Mouse (Mus musculus) kidney, embryonic 16.5 days (tissue): ENCODE measurements around the gene Apoc2. TPM values are rescaled to one million over a fixed set of nuclear protein-coding genes. Genes with fewer than 3 reads are reported as not detected.

Source experiments
- ATAC-seq: fragments of 200-750 bp; cut with Nextera tagmentation; 2 replicates; pipeline ENCODE4 v1.8.0; 2017; ENCODE audit warnings: moderate TSS enrichment; ENCODE audit not compliant: low FRiP score, low TSS enrichment
- H3K27ac ChIP-seq: fragments of 300-500 bp; sonication (generic); 2 replicates; pipeline ENCODE4 v1.5.1; 2014; ENCODE audit warnings: low read length
- H3K27me3 ChIP-seq: fragments of 300-500 bp; sonication (generic); 2 replicates; pipeline ENCODE4 v1.6.1; 2014; ENCODE audit warnings: low read length, control low read depth, mixed read lengths; ENCODE audit not compliant: insufficient read depth
- H3K36me3 ChIP-seq: fragments of 300-500 bp; sonication (generic); 2 replicates; pipeline ENCODE4 v1.6.1; 2014; ENCODE audit warnings: low read length, control low read depth, mixed read lengths; ENCODE audit not compliant: insufficient read depth
- H3K4me1 ChIP-seq: fragments of 300-500 bp; sonication (generic); 2 replicates; pipeline ENCODE4 v1.6.1; 2014; ENCODE audit warnings: low read length, control low read depth, mixed read lengths; ENCODE audit not compliant: insufficient read depth
- H3K4me2 ChIP-seq: fragments of 300-500 bp; sonication (generic); replicated peaks from 2 replicates; pipeline ENCODE4 v1.6.1; 2014; ENCODE audit warnings: low read depth, low read length
- H3K4me3 ChIP-seq: fragments of 300-500 bp; sonication (generic); 2 replicates; pipeline ENCODE4 v1.5.1; 2014; ENCODE audit warnings: mild to moderate bottlenecking, low read length
- H3K9ac ChIP-seq: fragments of 300-500 bp; sonication (generic); replicated peaks from 2 replicates; pipeline ENCODE4 v1.6.1; 2014; ENCODE audit warnings: low read length
- H3K9me3 ChIP-seq: fragments of 300-500 bp; sonication (generic); 2 replicates; pipeline ENCODE4 v1.6.1; 2016; ENCODE audit warnings: low read length, control low read depth
- WGBS: fragments of 180-500 bp; shearing (Covaris S2); extraction: QIAGEN DNeasy Blood & Tissue Kit; methylation state at CpG from one replicate; pipeline ENCODE4 v1.1.7; 2014; 5-methylcytosine and 5-hydroxymethylcytosine counted together
- polyA plus RNA-seq: library from polyadenylated mRNA; unstranded; fragments of >200 nt; fragmentation: Nextera tagmentation; extraction: Ambion mirVana; gene quantifications from 2 replicates; pipeline ENCODE4 v1.2.1, GENCODE M21; 2015

Gene Apoc2
- polyA plus RNA-seq, result 2.8 and 4.7 TPM in 2 replicates

DNA sequence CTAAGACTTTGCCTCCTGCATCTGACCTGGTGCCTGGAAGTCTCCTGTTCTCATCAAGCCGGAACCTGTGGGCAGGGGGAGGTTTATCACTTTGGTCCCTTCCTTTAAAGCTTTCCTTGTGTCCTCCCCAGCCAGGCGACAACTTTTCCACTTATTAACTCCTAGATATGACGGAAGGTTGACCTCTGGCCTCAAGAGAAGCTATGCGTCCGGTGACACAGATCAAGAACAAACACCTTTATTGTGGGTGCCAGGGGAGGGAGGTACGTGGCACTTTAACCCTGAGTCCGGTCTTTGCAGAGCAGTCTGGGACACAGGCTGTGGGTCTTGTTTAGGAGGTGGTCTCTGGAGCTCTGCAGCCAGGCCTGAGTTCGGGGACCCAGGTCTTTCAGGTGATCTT lies at the start of gene Apoc2:
Apoc2 (minus strand) TSS at position 70 of the 400 bp plus-strand sequence.
- Histone ChIP-seq H3K9me3 (no peaks in the 10 kb centered on the region), H3K4me1 (no peaks in the 10 kb centered on the region), H3K27ac (no peak within 1 kb of the TSS), H3K27me3 (no peaks in the 10 kb centered on the region), H3K4me2 (no peak within 1 kb of the TSS), H3K4me3 (no peak within 1 kb of the TSS), H3K9ac (0 out of 2 replicates have a peak within 1 kb of the TSS, but pooled peaks have one; percentile 1), H3K36me3 (no peaks in the 10 kb centered on the region)
- ATAC-seq, result no peak
- WGBS, result 68% methylated on average over 8 of the region's 8 CpGs

DNA sequence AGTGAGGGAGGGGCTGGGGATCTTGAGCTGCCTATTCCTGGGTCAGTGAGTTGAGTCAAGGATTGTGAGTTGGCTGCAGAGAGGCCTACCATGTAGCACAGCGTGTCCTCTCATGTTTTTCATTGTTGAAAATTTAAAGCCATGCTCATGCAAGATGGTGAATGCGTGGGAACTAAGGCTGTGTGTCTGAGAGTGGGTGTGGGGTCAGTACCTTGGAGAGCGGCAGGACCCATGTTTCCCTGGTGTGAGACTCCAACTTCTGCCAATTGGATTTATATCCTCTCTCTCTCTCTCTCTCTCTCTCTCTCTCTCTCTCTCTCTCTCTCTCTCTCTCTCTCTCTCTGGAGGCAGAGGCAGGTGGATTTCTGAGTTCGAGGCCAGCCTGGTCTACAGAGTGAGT lies 48.8 kb upstream of the Apoc2 start:
- Histone ChIP-seq H3K4me1 (no peaks in the 10 kb centered on the region), H3K27me3 (no peaks in the 10 kb centered on the region), H3K36me3 (peaks cover 93% of the 10 kb centered on the region), H3K4me2 (no peak overlapping the region), H3K9ac (no peak overlapping the region), H3K9me3 (peaks cover 1% of the 10 kb centered on the region; the same call in 1 of the 2 replicates), H3K4me3 (no peak overlapping the region), H3K27ac (no peak overlapping the region)
- ATAC-seq, result no peak
- 89% methylated on average over 4 of the region's 4 CpGs for WGBS

DNA sequence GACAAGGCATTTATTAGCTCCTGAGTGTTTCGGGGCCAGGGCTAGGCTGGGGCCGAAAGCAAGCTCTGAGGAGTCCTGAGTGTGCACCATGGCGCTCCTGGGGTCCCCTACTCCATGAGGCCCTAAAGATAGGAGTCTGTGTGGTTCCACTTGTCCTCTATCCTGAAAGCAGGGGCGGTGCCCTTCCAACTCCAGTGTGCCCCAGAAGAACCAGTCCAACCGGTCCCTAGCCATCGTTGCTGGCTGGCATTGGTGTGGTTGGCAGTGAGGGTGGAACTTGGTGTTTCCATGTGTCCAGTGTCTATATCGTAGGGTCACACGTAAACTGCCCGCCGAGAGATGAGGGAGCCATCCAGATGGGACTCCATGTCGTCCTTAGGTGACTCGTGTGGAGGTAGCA lies 46.4 kb upstream of the Apoc2 start:
- WGBS, result 91% methylated on average over 12 of the region's 12 CpGs
- no peaks in the 10 kb centered on the region for H3K4me1 ChIP-seq
- H3K36me3 ChIP-seq, result peaks cover 90% of the 10 kb centered on the region
- H3K27me3 ChIP-seq, result no peaks in the 10 kb centered on the region
- H3K4me2 ChIP-seq, result no peak overlapping the region
- H3K4me3 ChIP-seq, result no peak overlapping the region
- peaks cover 12% of the 10 kb centered on the region for H3K9me3 ChIP-seq
- no peak overlapping the region for H3K9ac ChIP-seq
- ATAC-seq, result no peak
- H3K27ac ChIP-seq, result no peak overlapping the region

DNA sequence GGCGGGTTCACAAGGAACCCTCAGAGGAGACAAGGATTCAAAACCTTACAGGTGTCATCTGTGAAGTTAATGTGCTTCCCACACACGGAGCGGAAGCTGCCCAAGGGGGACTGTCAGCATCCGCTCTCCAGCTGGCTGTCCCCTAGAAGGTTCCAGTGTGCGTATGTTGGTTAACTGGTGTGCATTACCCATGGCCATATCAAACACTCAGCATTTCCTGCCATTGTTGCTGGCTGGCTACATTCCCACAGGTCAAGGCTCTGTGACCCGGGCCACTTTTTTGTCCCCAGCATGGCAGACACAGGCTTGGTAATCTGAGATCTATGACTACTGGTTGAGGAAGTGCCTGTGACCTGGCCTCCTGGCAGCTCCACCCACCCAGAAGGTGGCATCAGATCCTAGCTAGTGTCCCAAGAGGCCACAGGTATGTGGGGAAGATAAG lies 45.0 kb upstream of the Apoc2 start:
- Histone ChIP-seq H3K27me3 (no peaks in the 10 kb centered on the region), H3K27ac (0 out of 2 replicates have a peak overlapping the region, but pooled peaks have one; percentile 43), H3K4me1 (no peaks in the 10 kb centered on the region), H3K9ac (no peak overlapping the region), H3K4me3 (no peak overlapping the region), H3K9me3 (peaks cover 12% of the 10 kb centered on the region), H3K4me2 (no peak overlapping the region), H3K36me3 (peaks cover 87% of the 10 kb centered on the region)
- 85% methylated on average over 6 of the region's 6 CpGs for WGBS
- peak; percentile 55; the same call in 1 of the 2 replicates for ATAC-seq

DNA sequence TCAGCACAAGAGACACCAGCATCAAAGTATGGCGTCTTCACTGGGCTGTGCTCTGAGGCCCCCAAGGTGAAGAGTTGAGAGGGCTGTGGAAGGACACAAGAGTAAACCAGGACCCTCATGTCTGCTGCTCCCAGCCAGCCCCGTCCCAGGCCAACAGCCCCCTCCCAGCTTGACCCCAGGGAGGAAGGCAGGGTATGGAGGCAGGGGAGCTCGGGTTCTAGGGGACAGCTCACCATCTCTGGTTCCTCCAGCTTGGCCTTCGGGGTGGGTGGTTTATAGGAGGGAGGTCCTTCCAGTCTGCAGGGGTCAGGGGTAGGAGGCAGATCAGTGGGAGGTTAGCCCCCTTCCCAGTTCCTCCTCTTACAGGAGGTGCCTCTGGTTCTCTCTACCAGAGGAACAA lies 41.5 kb upstream of the Apoc2 start:
- no peak overlapping the region for H3K27ac ChIP-seq

DNA sequence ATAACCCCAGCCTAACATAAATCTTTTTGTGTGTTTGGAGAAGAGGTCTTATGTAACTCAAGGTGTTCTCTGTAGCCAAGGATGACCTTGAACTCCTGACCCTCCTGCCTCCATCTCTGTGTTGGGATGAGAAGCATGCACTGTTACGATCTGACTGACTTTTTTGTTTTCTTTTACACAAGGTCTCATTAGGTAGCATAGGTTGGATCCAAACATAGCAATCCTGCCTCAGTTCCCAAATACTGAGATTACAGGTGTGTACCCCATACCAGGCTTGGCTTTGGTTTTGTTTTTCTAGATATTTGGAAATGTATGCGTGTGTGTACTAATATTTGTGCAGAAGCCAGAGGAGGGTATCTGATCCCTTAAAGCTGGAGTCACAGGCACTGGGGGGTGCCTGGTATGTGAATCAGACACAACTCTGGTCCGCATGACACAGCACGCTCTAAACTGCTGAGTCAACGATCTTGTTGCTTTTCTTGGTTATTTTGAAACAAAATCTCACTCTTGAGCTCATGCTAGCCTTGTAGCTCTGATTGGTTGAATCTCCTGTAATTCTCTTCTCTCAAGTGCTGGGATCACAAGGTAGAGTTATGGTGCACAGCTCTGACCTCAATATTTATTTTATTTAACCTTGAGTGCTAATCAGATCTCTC lies 40.7 kb upstream of the Apoc2 start:
- H3K36me3 ChIP-seq, result peaks cover 59% of the 10 kb centered on the region
- peaks cover 12% of the 10 kb centered on the region for H3K9me3 ChIP-seq
- peaks cover 20% of the 10 kb centered on the region for H3K4me1 ChIP-seq
- H3K27me3 ChIP-seq, result no peaks in the 10 kb centered on the region
- no peak for ATAC-seq
- no peak overlapping the region for H3K4me2 ChIP-seq
- no peak overlapping the region for H3K27ac ChIP-seq
- H3K4me3 ChIP-seq, result no peak overlapping the region
- WGBS, result 77% methylated on average over 5 of the region's 5 CpGs
- H3K9ac ChIP-seq, result no peak overlapping the region

More for the DNA sequence above, 41.5 kb upstream of the Apoc2 start:
- Histone ChIP-seq H3K4me3 (no peak overlapping the region), H3K4me2 (no peak overlapping the region), H3K9me3 (peaks cover 12% of the 10 kb centered on the region), H3K4me1 (peaks cover 13% of the 10 kb centered on the region), H3K9ac (no peak overlapping the region), H3K36me3 (peaks cover 63% of the 10 kb centered on the region), H3K27me3 (no peaks in the 10 kb centered on the region)
- no peak for ATAC-seq
- 87% methylated on average over 4 of the region's 4 CpGs for WGBS

DNA sequence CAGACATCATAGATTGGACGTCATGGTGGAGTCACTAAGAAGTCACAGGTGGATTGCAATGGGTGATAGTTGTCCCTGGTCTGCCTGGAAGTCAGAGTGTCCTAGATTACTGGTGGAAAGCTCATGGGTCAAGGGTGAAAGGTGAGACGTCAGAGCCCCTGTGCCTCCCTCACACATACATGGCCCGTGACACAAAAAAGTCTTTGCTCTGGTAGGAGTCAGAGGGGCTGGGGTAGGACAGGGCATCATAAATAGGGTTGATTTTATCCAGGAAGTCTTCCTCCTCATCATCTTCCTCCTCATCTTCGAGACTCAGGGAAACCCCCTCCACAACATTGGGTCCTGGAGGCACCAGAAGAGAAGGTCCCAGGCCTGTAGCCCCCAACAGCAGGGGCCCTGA lies 39.6 kb upstream of the Apoc2 start:
- Histone ChIP-seq H3K9ac (no peak overlapping the region), H3K36me3 (peaks cover 58% of the 10 kb centered on the region), H3K4me1 (peaks cover 22% of the 10 kb centered on the region), H3K9me3 (peaks cover 12% of the 10 kb centered on the region), H3K4me3 (no peak overlapping the region), H3K4me2 (no peak overlapping the region), H3K27ac (no peak overlapping the region), H3K27me3 (no peaks in the 10 kb centered on the region)
- ATAC-seq, result no peak
- WGBS, result 86% methylated on average over 4 of the region's 4 CpGs

DNA sequence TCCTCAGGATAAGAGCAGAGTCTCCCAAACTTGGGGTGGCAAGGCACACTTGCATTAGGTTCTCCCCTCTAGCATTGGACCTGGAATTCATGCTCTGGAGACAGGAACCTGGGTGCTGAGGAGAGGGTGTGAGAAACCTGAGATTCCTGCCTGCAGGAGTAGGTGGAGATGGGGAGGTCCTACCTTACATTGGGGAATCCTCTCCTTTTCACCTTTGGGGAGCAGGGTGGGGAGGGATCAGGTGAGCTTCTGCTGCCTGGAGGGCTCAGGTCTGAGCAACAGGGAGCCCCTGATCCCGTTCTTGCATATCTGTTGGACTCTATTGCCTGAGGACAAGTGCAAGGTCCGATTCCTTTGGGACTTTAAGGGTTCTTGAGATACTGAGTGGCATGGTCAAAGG lies 39.1 kb upstream of the Apoc2 start:
- Histone ChIP-seq H3K9ac (0 out of 2 replicates have a peak overlapping the region, but pooled peaks have one; percentile 52), H3K27ac (peak overlapping the region; percentile 83; the same call in 1 of the 2 replicates), H3K36me3 (peaks cover 58% of the 10 kb centered on the region), H3K4me3 (no peak overlapping the region), H3K9me3 (peaks cover 12% of the 10 kb centered on the region), H3K27me3 (no peaks in the 10 kb centered on the region), H3K4me1 (peaks cover 22% of the 10 kb centered on the region), H3K4me2 (peak overlapping the region; percentile 72; the same call in 1 of the 2 replicates)
- WGBS, result 91% methylated on average over 2 of the region's 2 CpGs
- no peak for ATAC-seq

DNA sequence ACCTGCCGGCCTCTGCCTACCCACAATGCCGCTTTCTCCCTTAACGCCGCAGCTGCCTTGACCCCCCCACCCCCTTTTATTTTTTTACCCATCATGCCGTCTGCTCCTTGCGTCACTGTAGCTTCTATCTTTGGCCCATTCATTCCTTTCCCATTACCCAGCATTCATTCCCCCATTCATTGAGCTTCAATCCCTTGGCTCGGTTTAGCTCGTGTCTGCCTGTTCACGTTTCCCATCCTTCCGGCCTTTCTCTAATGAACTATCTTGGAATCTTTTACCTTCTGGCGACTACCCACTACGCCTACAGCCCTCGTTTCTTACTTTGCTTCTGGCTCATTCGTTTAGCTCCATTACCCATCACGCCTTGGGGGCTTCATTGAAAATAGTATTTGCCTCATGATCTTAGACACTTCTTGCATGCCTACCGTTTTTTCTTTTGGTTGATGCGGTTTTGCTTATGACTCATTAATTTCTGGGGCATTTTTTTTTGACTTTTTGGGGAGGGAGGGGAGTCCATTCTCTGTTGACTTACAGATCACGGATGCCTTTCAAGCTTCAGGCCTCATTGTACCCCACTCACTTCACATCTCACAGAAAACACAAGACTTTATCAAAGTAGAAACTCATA lies 38.4 kb upstream of the Apoc2 start:
- peak overlapping the region; percentile 83 for H3K27ac ChIP-seq
- H3K4me3 ChIP-seq, result peak overlapping the region; percentile 81
- H3K36me3 ChIP-seq, result peaks cover 58% of the 10 kb centered on the region
- H3K9me3 ChIP-seq, result peaks cover 7% of the 10 kb centered on the region
- H3K9ac ChIP-seq, result peak overlapping the region; percentile 52
- H3K4me1 ChIP-seq, result peaks cover 22% of the 10 kb centered on the region
- H3K27me3 ChIP-seq, result no peaks in the 10 kb centered on the region
- 6% methylated on average over 18 of the region's 18 CpGs for WGBS
- ATAC-seq, result no peak
- H3K4me2 ChIP-seq, result peak overlapping the region; percentile 72
